Comparison of ENCODE assay signal across 8 mouse cellular contexts in genomic region chr10:78042697-78043405, GRCm38 (mm10). TPM values are rescaled to one million over a fixed set of nuclear protein-coding genes. Genes with fewer than 3 reads are reported as not detected.
DNase-seq lines count a peak whose midpoint lies in the region; ATAC-seq and TF ChIP-seq lines count a peak whose summit lies in the region.

No protein-coding gene starts in this region.

- H3K9me3 ChIP-seq in liver, embryonic 11.5 days (ENCODE audit: control insufficient read depth, low read length), result no peaks in the 10 kb centered on the region
- H3K9me3 ChIP-seq in forebrain, postnatal 0 days (ENCODE audit: low read length), result no peaks in the 10 kb centered on the region
- no peaks in the 10 kb centered on the region for H3K9me3 ChIP-seq in limb, embryonic 12.5 days

- ATAC-seq in liver, embryonic 11.5 days (replicated peaks; ENCODE audit: low FRiP score), result no peak
- ATAC-seq in forebrain, postnatal 0 days, result no peak; the same call in 1 of the 2 replicates
- 0 out of 2 replicates have a peak, but pooled peaks have one; percentile 5 for ATAC-seq in limb, embryonic 12.5 days (ENCODE audit: insufficient number of reproducible peaks, insufficient read depth, low FRiP score, low TSS enrichment, low read depth)

- no peak overlapping the region for H3K4me3 ChIP-seq in liver, embryonic 11.5 days (ENCODE audit: low read depth, low read length)
- H3K4me3 ChIP-seq in forebrain, postnatal 0 days (ENCODE audit: low read depth, low read length), result peak overlapping the region; percentile 23
- H3K4me3 ChIP-seq in limb, embryonic 12.5 days (replicated peaks), result peak overlapping the region; percentile 22

- H3K4me1 ChIP-seq in liver, embryonic 11.5 days (replicated peaks; ENCODE audit: control insufficient read depth, insufficient read depth, low read length), result no peaks in the 10 kb centered on the region
- no peaks in the 10 kb centered on the region; the same call in 1 of the 2 replicates for H3K4me1 ChIP-seq in forebrain, postnatal 0 days (ENCODE audit: insufficient read depth)
- H3K4me1 ChIP-seq in limb, embryonic 12.5 days (replicated peaks), result peaks cover 19% of the 10 kb centered on the region; the same call in 1 of the 2 replicates

- TF ChIP-seq CTCF in forebrain, postnatal 0 days (IDR thresholded peaks at IDR 0.05; ENCODE audit: low read depth), result no peak

- peaks cover 7% of the 10 kb centered on the region; the same call in 1 of the 2 replicates for H3K27me3 ChIP-seq in liver, embryonic 11.5 days (replicated peaks; ENCODE audit: control insufficient read depth, insufficient read depth, low read length)
- no peaks in the 10 kb centered on the region for H3K27me3 ChIP-seq in forebrain, postnatal 0 days (ENCODE audit: insufficient read depth, low read length)
- H3K27me3 ChIP-seq in limb, embryonic 12.5 days, result peaks cover 12% of the 10 kb centered on the region; the same call in 1 of the 2 replicates

- H3K36me3 ChIP-seq in liver, embryonic 11.5 days (ENCODE audit: control insufficient read depth, insufficient read depth, low read length), result no peaks in the 10 kb centered on the region
- no peaks in the 10 kb centered on the region for H3K36me3 ChIP-seq in forebrain, postnatal 0 days (ENCODE audit: insufficient read depth)
- no peaks in the 10 kb centered on the region for H3K36me3 ChIP-seq in limb, embryonic 12.5 days

- H3K9ac ChIP-seq in liver, embryonic 11.5 days (ENCODE audit: low read depth, low read length), result no peak overlapping the region
- H3K9ac ChIP-seq in forebrain, postnatal 0 days, result no peak overlapping the region
- no peak overlapping the region for H3K9ac ChIP-seq in limb, embryonic 12.5 days (replicated peaks)

- no peak overlapping the region for H3K27ac ChIP-seq in liver, embryonic 11.5 days (ENCODE audit: low read depth, low read length)
- no peak overlapping the region for H3K27ac ChIP-seq in forebrain, postnatal 0 days (ENCODE audit: low read depth, low read length)
- no peak overlapping the region for H3K27ac ChIP-seq in limb, embryonic 12.5 days

- no peak for DNase-seq in liver, embryonic 11.5 days (ENCODE audit: low spot score)
- no peak for DNase-seq in liver
- DNase-seq in forebrain, postnatal 0 days, result no peak
- peak; percentile 52 for DNase-seq in right cerebral cortex, postnatal 14 days
- no peak for DNase-seq in urinary bladder, postnatal 25 days (ENCODE audit: low spot score)
- DNase-seq in kidney, postnatal 10 days, result no peak
- no peak for DNase-seq in retina, embryonic 14.5 days (ENCODE audit: low spot score)

- peak overlapping the region; percentile 51 for H3K4me2 ChIP-seq in liver, embryonic 11.5 days
- peak overlapping the region; percentile 50 for H3K4me2 ChIP-seq in forebrain, postnatal 0 days (ENCODE audit: low read depth)
- peak overlapping the region; percentile 51 for H3K4me2 ChIP-seq in limb, embryonic 12.5 days

- WGBS in liver, embryonic 11.5 days, result 49% methylated on average over 14 of the region's 14 CpGs
- WGBS in forebrain, postnatal 0 days, result 57% methylated on average over 14 of the region's 14 CpGs
- WGBS in limb, embryonic 12.5 days, result 55% methylated on average over 14 of the region's 14 CpGs

RNA-seq across cellular contexts. Expression of gene Aire, which starts 0.6 kb away (rescaled TPM):
- 0.16 and 0.51 TPM in 2 replicates for polyA plus RNA-seq in liver, embryonic 11.5 days (2014; fragmentation: Nextera tagmentation; extraction: Ambion mirVana)
- 0.15 TPM in 1 of 2 replicates, not detected in the other for total RNA-seq in forebrain, postnatal 0 days (2014; rRNA removed)
- 0.14 and 0.29 TPM in 2 replicates for polyA plus RNA-seq in forebrain, postnatal 0 days (2015; fragmentation: Nextera tagmentation; extraction: Ambion mirVana)
- 0.53 and 0.90 TPM in 2 replicates for polyA plus RNA-seq in limb, embryonic 12.5 days (2016; fragmentation: Nextera tagmentation; extraction: Ambion mirVana)

RNA-seq across cellular contexts. Expression of gene Dnmt3l, which starts 1.1 kb away (rescaled TPM):
- polyA plus RNA-seq in liver, embryonic 11.5 days (2014; fragmentation: Nextera tagmentation; extraction: Ambion mirVana), result not detected in 2 replicates
- not detected in 2 replicates for total RNA-seq in forebrain, postnatal 0 days (2014; rRNA removed)
- polyA plus RNA-seq in forebrain, postnatal 0 days (2015; fragmentation: Nextera tagmentation; extraction: Ambion mirVana), result not detected in 2 replicates
- not detected in 2 replicates for polyA plus RNA-seq in limb, embryonic 12.5 days (2016; fragmentation: Nextera tagmentation; extraction: Ambion mirVana)

RNA-seq across cellular contexts. Expression of gene Icosl, which starts 26.3 kb away (rescaled TPM):
- polyA plus RNA-seq in liver, embryonic 11.5 days (2014; fragmentation: Nextera tagmentation; extraction: Ambion mirVana), result 3.5 and 4.2 TPM in 2 replicates
- total RNA-seq in forebrain, postnatal 0 days (2014; rRNA removed), result 1.9 and 2.0 TPM in 2 replicates
- 0.75 and 0.91 TPM in 2 replicates for polyA plus RNA-seq in forebrain, postnatal 0 days (2015; fragmentation: Nextera tagmentation; extraction: Ambion mirVana)
- polyA plus RNA-seq in limb, embryonic 12.5 days (2016; fragmentation: Nextera tagmentation; extraction: Ambion mirVana), result 3.0 and 3.1 TPM in 2 replicates

RNA-seq across cellular contexts. Expression of gene Pfkl, which starts 33.0 kb away (rescaled TPM):
- 245 and 255 TPM in 2 replicates for polyA plus RNA-seq in liver, embryonic 11.5 days (2014; fragmentation: Nextera tagmentation; extraction: Ambion mirVana)
- 85.6 and 112 TPM in 2 replicates for total RNA-seq in forebrain, postnatal 0 days (2014; rRNA removed)
- 57.3 and 72.9 TPM in 2 replicates for polyA plus RNA-seq in forebrain, postnatal 0 days (2015; fragmentation: Nextera tagmentation; extraction: Ambion mirVana)
- 172 and 174 TPM in 2 replicates for polyA plus RNA-seq in limb, embryonic 12.5 days (2016; fragmentation: Nextera tagmentation; extraction: Ambion mirVana)
